In genomic region chr1:132921071-132921470, GRCm38 (mm10) we compare ENCODE assay signal across 12 mouse cellular contexts. TPM values are rescaled to one million over a fixed set of nuclear protein-coding genes. Genes with fewer than 3 reads are reported as not detected.
DNase-seq lines count a peak whose midpoint lies in the region; ATAC-seq and TF ChIP-seq lines count a peak whose summit lies in the region.
"Had no signal": no experiment of that assay in that cellular context is flagged by ENCODE, and none has a peak within 500 bp of the region (broad histone marks: within the 10 kb centered on the region; RNA-seq: fewer than 3 reads in every experiment).

No protein-coding gene starts in this region.

- no peak overlapping the region for H3K9ac ChIP-seq in heart, embryonic 15.5 days
- H3K9ac ChIP-seq in ES-E14 (ENCODE audit: insufficient read depth, low read depth, low read length, poor library complexity, severe bottlenecking) = peak overlapping the region; percentile 15; the same call in 1 of the 2 replicates
- H3K9ac ChIP-seq: limb, embryonic 15.5 days had no signal

- no peak overlapping the region for H3K27ac ChIP-seq in heart, embryonic 15.5 days
- no peak overlapping the region for H3K27ac ChIP-seq in ES-E14 (ENCODE audit: insufficient read depth, low read depth, low read length, poor library complexity, severe bottlenecking)
- peak overlapping the region; percentile 69 for H3K27ac ChIP-seq in forebrain, embryonic 10.5 days
- H3K27ac ChIP-seq in midbrain, embryonic 10.5 days (replicated peaks) = peak overlapping the region; percentile 78
- H3K27ac ChIP-seq: limb, embryonic 15.5 days had no signal

- no peaks in the 10 kb centered on the region for H3K9me3 ChIP-seq in heart, embryonic 15.5 days (replicated peaks)
- no peaks in the 10 kb centered on the region for H3K9me3 ChIP-seq in ES-E14 (ENCODE audit: control insufficient read depth, insufficient read depth, low read depth, low read length)
- no peaks in the 10 kb centered on the region for H3K9me3 ChIP-seq in forebrain, embryonic 10.5 days
- no peaks in the 10 kb centered on the region for H3K9me3 ChIP-seq in midbrain, embryonic 10.5 days (replicated peaks)
- H3K9me3 ChIP-seq: limb, embryonic 15.5 days had no signal

- no peaks in the 10 kb centered on the region; the same call in 1 of the 2 replicates for H3K27me3 ChIP-seq in heart, embryonic 15.5 days
- peaks cover 54% of the 10 kb centered on the region for H3K27me3 ChIP-seq in forebrain, embryonic 10.5 days (ENCODE audit: poor library complexity, severe bottlenecking)
- H3K27me3 ChIP-seq in midbrain, embryonic 10.5 days (ENCODE audit: low read depth, poor library complexity, severe bottlenecking) = peaks cover 19% of the 10 kb centered on the region

- in situ Hi-C loops in ES-E14 (cut with MboI; ENCODE audit: low sequenced_read_pairs in 2 of 2, unreplicated experiment in 2 of 2) = no loop called here

- ATAC-seq in heart, embryonic 15.5 days (replicated peaks; ENCODE audit: insufficient number of reproducible peaks, insufficient read depth, low FRiP score, low read depth) = no peak; the same call in 1 of the 2 replicates

- WGBS in heart, embryonic 15.5 days = 18% methylated on average over 13 of the region's 13 CpGs
- 3% methylated on average over 13 of the region's 13 CpGs for WGBS in forebrain, embryonic 10.5 days
- 3% methylated on average over 13 of the region's 13 CpGs for WGBS in midbrain, embryonic 10.5 days

- H3K4me3 ChIP-seq in heart, embryonic 15.5 days = no peak overlapping the region
- H3K4me3 ChIP-seq in ES-E14 (ENCODE audit: insufficient read depth in 1 of 2, low read depth in 1 of 2, low read length in 2 of 2, poor library complexity in 1 of 2, severe bottlenecking in 1 of 2) = peak overlapping the region in 1 of 2 experiments; percentile 1; a peak in 1 of 4 replicates
- peak overlapping the region; percentile 31 for H3K4me3 ChIP-seq in forebrain, embryonic 10.5 days
- peak overlapping the region; percentile 38 for H3K4me3 ChIP-seq in midbrain, embryonic 10.5 days
- H3K4me3 ChIP-seq: limb, embryonic 15.5 days had no signal

- no peaks in the 10 kb centered on the region for H3K36me3 ChIP-seq in heart, embryonic 15.5 days
- no peaks in the 10 kb centered on the region for H3K36me3 ChIP-seq in ES-E14 (ENCODE audit: control insufficient read depth, insufficient read depth, low read length, poor library complexity, severe bottlenecking)
- H3K36me3 ChIP-seq in forebrain, embryonic 10.5 days (replicated peaks) = no peaks in the 10 kb centered on the region
- no peaks in the 10 kb centered on the region for H3K36me3 ChIP-seq in midbrain, embryonic 10.5 days
- H3K36me3 ChIP-seq: limb, embryonic 15.5 days had no signal

- peaks cover 3% of the 10 kb centered on the region for H3K4me1 ChIP-seq in heart, embryonic 15.5 days (replicated peaks)
- peaks cover 6 to 28% of the 10 kb centered on the region in 2 experiments; a peak in 2 of 4 replicates for H3K4me1 ChIP-seq in ES-E14 (ENCODE audit: control insufficient read depth in 2 of 2, insufficient read depth in 2 of 2, low read length in 2 of 2, poor library complexity in 1 of 2)
- H3K4me1 ChIP-seq in forebrain, embryonic 10.5 days = peaks cover 46% of the 10 kb centered on the region
- peaks cover 45% of the 10 kb centered on the region for H3K4me1 ChIP-seq in midbrain, embryonic 10.5 days

- DNase-seq in heart, adult 18-20 months = no peak
- DNase-seq in ES-E14 (ENCODE audit: low read depth, low spot score) = no peak
- peak; percentile 57 for DNase-seq in forebrain, embryonic 10.5 days (ENCODE audit: extremely low spot score, low spot score)
- peak; percentile 70 for DNase-seq in midbrain, embryonic 10.5 days (ENCODE audit: low spot score)
- no peak for DNase-seq in left cerebral cortex, adult 11 months (ENCODE audit: low spot score)
- DNase-seq in frontal cortex, postnatal 36 days (ENCODE audit: low spot score in 2 of 2) = no peak
- DNase-seq in lung, postnatal 25 days (ENCODE audit: low spot score) = no peak
- DNase-seq: gastrocnemius, postnatal 14 days; right cerebral cortex, adult 18-20 months had no signal

- H3K4me2 ChIP-seq in heart, embryonic 15.5 days = peak overlapping the region; percentile 14; the same call in 1 of the 2 replicates
- H3K4me2 ChIP-seq: limb, embryonic 15.5 days had no signal

TF ChIP-seq in ES-E14, 5 proteins besides CTCF, POLR2A, EP300 and RAD21:
- TF ChIP-seq HCFC1 (IDR thresholded peaks at IDR 0.05; ENCODE audit: borderline replicate concordance, insufficient read depth, low read length) = no peak
- no peak for TF ChIP-seq ZC3H11A (IDR thresholded peaks at IDR 0.05; ENCODE audit: borderline replicate concordance, low read depth, low read length)
- no peak for TF ChIP-seq CHD2 (IDR thresholded peaks at IDR 0.05; ENCODE audit: low read depth, low read length)
- no peak for TF ChIP-seq ZNF384 (IDR thresholded peaks at IDR 0.05; ENCODE audit: low read depth, low read length)
- no peak for TF ChIP-seq MAFK (IDR thresholded peaks at IDR 0.05; ENCODE audit: insufficient read depth, low read depth, low read length)
TF ChIP-seq in ES-E14: peak in this region for 0.

RNA-seq across cellular contexts. Expression of gene Lrrn2, which starts 41.0 kb away (rescaled TPM):
- 9.6 and 11.7 TPM in 2 replicates for polyA plus RNA-seq in heart, embryonic 15.5 days (2015; fragmentation: Nextera tagmentation; extraction: Ambion mirVana)
- total RNA-seq in heart, adult 18-20 months (2021) = 1 to 10 TPM; 3.8 to 4.2 TPM
- 3.0 and 3.4 TPM in 2 replicates for total RNA-seq in ES-E14 (2012; rRNA removed)
- 5.5 and 6.0 TPM in 2 replicates for polyA plus RNA-seq in forebrain, embryonic 10.5 days (2016; fragmentation: Nextera tagmentation; extraction: Ambion mirVana)
- polyA plus RNA-seq in midbrain, embryonic 10.5 days (2016; fragmentation: Nextera tagmentation; extraction: Ambion mirVana) = 7.6 and 10.2 TPM in 2 replicates
- total RNA-seq: CH12.LX had no signal

Comparison
In these comparisons a context has a peak if more than half of its experiments do, and no peak if none do; other contexts are left out.
1. H3K27ac ChIP-seq: peak in forebrain, embryonic 10.5 days (single experiment) and midbrain, embryonic 10.5 days (single experiment); none in heart, embryonic 15.5 days (single experiment) and ES-E14 (single experiment).
2. DNase-seq: peak in forebrain, embryonic 10.5 days (single experiment) and midbrain, embryonic 10.5 days (single experiment); none in heart, adult 18-20 months (0 of 2), ES-E14 (single experiment), left cerebral cortex, adult 11 months (single experiment), frontal cortex, postnatal 36 days (0 of 2) and lung, postnatal 25 days (single experiment).